Mouse (Mus musculus) naive thymus-derived CD4-positive, alpha-beta T cell, adult 5 months (primary cell): ENCODE data around the gene Gpr39. TPM values are rescaled to one million over a fixed set of nuclear protein-coding genes. Genes with fewer than 3 reads are reported as not detected.

Experiments used
- polyA plus RNA-seq: library from polyadenylated mRNA; unstranded; fragments of 100-300 nt; shearing (Covaris generic); gene quantifications from one replicate; pipeline ENCODE4 v1.2.1, GENCODE M21; 2017

Gpr39 gene
- not detected for polyA plus RNA-seq

DNA sequence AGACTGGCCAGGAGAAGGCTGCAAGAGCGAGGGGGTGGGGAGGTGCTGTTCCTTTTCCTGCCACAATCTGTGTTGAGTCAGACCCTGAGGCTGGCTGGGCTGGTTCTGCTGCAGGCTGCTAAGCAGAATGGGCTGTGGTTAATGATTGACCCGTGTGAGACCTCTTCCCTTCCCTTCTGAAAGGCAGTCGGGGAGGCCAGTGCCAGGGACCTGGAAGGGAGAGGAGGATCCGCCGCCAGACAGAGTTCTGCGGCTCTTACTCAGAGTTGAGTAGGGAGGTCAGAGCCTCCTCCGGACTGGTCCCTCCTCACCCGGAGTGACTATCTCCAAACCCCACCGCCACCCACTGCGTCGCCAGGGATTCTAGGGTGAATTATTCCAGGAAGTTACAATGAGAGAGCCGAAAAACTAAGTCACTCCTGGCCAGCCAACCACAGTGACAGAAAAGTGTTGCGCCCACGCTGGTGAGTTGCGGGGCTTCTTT is at the start of gene Gpr39:
Gene Gpr39, plus strand, starts transcription at position 206 of the 484 bp plus-strand sequence.

GRCm38 (mm10) chr1:125912601-125913600 is 236.1 kb downstream of the Gpr39 start, which contains the start of gene Lypd1:
Lypd1 (minus strand) TSS chr1:125913101.

Other genes with a start within 250 kb of the Gpr39 start
- 891 TPM for gene Actr3, start 241.3 kb upstream of the Gpr39 start, polyA plus RNA-seq
- gene Slc35f5, start 116.4 kb upstream of the Gpr39 start, polyA plus RNA-seq: 0.58 TPM
- gene Lypd1, start 236.1 kb downstream of the Gpr39 start, polyA plus RNA-seq: not detected